Mouse (Mus musculus): ENCODE measurements at regions not wholly inside any gene's neighbourhood (a gene's known extent, or its start where the extent isn't known, plus 50 kb on each side); places are given as distances from the start of the nearest gene placed in this dataset.
A peak's percentile ranks its signal among the peaks of the same experiment; 100 is the strongest.

DNA sequence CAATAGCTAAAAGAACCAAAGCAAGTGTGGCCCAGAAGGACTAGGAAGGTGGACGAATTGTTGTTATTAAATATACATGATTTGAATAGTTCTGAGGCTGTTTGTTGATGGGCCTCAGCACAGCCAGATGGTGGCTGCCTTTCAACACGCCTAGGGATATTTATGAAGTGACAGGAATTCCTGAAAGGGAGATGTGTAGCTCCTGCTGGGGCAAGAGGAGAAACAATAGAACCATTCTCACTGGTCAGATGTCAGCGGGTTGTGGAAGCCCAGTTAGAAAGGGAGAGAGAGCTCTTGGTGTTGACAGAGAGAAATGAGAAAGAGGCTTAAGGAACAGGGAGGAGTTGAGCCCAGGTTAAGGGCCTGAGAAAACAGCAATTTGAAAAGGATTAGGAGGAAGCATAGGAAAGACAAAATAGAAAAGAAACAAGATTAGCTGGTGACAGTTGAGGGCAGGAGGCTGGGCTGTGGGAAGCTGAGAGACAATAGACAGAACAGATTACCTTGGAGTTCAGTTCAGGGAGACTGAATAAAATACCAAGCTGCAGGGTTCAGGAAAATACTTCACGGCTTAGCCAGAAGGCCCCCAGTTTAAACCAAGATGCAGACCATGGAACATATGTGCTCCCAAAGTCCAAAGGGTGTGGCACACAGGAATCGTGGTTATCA lies 174.7 kb upstream of the Ptbp2 start:
- peak; percentile 31 for DNase-seq (ENCODE audit: low read depth, low spot score)

DNA sequence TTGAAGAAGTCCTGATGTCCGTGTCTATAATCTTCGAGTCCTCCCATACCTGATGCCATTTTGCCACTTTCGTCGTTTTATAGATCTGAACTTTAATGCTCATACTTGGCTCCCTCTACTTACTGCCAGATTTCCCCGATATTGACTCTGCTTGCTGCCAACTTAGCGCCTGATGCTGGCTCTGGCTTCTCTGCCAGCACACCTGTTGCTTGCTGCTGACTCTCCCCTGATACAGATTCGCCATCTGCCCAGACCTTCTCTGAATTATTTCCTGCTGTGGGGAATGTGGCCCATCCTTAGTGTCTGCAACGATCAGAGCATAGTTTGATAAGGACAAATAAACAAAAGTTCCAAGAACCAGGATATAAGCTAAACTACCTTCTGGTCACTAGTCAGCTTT lies 173.3 kb upstream of the Ptbp2 start:
- DNase-seq (ENCODE audit: low read depth, low spot score), result no peak

DNA sequence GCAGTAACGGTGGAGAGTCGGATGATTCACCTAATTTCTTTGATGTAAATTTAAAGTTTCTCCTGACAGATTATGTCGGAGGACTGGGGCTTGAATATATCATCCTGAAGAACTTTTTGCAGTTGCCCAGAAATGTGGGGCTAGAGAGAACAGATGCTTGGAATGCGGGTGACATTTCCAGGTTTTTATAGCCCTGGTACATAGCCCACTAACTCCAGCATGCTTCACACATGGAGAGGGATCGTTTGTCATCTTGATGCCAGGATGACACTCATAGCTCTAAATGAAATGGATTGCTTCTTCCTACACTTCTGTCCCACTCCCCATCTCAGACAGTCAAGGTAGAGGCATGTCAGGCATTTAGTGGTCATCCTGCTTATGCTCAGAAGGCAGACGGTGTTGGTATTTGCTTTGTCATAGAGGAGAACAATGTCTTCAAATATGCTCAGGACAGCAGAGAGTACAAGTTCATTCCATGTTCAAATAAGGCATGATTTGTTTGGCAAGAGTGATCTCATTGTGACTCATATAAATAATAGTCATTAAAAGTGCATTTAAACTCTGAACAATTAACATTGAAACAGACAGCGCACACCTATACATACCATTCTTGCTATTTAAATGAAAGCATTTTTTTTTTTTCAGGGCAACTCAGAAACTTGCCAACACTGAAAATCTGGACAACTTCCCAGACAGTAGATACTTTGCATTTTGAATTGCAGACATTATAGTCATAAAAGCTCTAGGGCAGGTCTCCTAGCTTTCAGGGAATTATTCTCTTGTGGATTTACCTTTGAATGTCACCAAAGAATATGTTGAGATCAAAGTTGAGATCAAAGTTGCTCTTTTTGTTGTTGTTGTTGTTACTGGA lies 171.7 kb upstream of the Ptbp2 start:
- DNase-seq (ENCODE audit: low read depth, low spot score), result no peak

DNA sequence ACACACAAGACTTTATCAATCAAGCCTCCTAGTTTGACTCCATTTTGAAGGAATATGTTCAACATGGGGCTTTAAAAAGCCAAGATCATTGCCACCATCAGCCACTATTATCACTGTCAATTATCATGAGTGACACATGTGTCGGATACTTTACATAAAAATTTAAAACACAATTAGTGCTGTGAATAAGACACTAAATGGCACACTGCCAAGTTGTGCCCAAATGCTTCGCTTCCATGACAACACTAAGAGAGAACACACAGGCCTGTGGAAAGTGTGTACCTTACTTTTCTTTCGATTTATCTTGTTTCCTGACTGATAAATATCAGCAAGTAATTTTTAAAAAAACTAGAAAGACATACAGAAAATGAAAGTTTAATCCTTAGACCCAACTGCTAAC lies 166.5 kb upstream of the Ptbp2 start:
- DNase-seq (ENCODE audit: low read depth, low spot score), result no peak

DNA sequence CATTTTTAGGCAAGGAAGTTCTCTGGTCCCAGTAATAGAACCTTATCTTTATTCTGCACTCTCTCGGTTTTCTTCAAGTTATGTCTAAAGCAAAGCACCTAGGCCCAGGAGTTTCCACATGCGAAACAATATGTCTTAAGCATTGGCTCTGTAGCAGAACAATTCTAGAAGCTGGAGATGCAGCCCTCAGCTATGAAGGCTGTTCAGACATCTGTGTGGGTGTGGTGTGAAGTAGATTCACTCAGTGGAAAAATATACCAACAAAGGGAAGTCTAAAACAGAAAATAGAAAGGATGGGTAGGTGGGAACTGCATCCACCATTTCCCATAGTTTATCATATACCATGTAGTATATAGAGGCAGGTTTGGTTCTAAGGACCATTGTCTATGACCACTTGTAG lies 165.8 kb upstream of the Ptbp2 start:
- DNase-seq (ENCODE audit: low read depth, low spot score), result no peak

DNA sequence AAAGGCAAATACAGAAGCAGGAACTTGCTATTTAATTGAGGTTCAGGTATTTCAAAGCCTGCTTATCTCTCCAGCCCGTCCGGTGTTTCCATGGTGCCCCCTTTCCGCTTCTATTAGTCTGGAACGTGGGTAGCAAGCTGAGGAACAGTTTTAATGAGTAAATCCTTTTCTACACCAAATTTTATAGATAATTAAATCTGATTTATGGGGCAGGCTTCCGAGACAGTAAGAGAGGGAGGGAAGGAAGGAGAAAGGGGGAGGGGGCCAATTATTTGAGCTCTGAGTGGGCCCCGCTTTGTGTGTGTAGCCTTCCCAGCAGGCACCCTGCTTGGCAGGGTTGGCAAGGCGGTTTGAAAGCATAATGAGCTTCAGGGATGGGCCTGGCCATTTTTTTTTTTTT lies 165.4 kb upstream of the Ptbp2 start:
- peak; percentile 24 for DNase-seq (ENCODE audit: low read depth, low spot score)

DNA sequence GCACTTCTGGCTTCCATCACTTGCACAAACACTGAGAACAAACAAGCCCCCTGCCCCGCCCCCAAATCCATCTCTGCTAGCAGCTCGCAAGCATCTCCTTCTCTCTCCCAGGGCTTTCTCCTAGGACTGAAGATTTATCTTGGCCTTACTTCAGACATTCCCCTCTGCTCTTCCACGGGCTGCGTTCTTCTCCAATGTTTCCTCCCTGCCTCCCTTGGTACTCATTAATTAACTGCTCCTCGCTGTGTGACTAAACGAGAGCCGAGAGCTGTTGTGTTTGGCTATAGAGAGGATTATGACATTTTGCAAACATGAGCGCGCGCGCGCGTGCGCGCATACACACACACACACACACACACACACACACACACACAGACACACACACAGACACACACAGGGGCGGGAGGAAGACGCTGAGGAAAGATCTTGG lies 164.8 kb upstream of the Ptbp2 start:
- peak; percentile 19 for DNase-seq (ENCODE audit: low read depth, low spot score)

DNA sequence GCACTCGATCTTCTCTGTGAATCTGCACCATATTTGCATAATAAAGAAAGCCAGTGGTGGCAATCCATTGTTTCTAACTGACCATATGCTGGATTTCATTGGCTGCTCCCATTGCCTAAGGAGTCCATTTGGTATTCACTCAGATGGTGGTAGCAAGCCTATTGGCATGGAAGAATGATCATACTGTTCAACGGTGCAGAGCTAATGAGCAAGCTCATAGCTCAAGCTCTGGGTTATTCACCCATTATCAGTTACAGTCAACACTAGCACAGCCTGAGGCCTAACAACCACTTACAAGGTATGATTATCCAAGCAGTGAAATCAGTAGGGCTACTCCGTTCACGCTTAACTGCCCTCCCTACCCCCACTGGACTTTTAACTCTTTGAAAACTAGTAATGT lies 162.9 kb upstream of the Ptbp2 start:
- DNase-seq (ENCODE audit: low read depth, low spot score), result no peak

DNA sequence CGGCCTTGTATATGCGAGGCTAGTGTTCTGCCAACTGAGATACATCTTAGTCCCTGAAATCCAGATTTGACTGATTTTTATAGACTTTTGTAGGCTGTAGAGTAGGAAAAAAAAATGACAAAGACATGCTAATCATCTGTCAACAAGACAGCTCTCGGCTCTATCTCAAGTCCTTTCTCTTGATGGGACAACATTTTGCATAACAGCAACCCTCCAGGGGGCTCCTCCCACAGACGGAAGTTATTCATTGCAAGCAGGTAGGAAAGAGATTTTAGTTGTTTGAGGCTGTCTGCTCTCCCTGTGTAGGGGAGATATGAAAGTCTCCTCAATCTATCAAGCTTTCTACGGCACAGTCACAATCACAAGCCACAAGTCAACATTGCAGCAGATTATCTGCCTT lies 159.8 kb upstream of the Ptbp2 start:
- DNase-seq (ENCODE audit: low read depth, low spot score), result no peak

DNA sequence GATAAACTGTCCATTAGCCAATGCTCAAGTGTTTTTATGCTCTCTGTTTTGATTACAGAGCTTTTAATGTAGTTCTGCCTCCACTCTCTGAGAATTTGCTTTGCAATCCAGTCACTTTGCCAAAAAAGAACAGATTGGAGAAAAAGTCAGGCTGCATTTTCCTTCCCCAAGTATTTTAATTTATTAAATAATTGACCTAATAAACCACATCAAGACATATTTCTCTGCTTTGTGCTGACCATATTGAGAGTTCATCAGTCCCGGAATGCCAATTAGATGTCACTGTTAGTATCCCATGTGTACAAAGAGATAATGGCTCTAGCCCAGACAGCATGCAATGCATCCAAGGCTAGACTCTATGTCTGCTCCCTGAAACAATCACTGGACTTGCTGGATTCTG lies 154.8 kb upstream of the Ptbp2 start:
- DNase-seq (ENCODE audit: low read depth, low spot score), result no peak

DNA sequence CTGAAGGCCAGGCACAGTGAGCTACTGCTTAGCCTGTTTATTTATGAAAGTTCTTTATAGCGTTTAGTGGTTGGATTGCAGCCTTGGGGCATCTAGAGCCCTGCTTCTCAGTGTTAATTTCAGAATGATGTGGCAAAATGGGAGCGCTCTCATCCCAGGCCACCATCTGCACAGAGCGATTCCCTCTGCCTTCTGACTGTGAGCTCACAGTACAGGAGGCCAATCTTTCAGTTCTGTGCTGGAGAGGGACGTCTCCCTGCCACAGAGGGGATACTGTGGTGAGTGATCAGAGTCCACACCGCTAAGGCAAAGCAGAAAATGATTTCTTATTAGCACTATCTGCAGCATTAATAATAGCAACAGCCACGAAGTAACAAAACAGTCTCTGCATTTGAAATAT lies 154.2 kb upstream of the Ptbp2 start:
- no peak for DNase-seq (ENCODE audit: low read depth, low spot score)

DNA sequence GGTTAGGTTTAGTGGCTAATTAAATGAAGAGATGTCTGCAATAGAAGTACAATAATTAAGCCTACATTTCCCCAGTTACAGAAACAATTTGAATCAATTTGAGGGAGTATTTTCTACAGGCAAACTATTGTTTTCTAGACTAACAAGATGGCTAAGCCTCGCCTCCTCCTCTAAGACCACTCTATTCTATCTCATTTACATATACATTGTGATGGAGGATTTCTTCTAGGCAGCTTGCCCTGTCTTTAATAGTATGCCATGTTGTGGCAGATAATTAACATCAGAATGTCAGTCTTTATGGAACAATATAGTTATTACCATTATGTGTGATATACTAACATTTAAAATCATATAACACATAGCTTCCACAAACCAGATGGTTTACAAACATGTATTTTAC lies 152.3 kb upstream of the Ptbp2 start:
- no peak for DNase-seq (ENCODE audit: low read depth, low spot score)

DNA sequence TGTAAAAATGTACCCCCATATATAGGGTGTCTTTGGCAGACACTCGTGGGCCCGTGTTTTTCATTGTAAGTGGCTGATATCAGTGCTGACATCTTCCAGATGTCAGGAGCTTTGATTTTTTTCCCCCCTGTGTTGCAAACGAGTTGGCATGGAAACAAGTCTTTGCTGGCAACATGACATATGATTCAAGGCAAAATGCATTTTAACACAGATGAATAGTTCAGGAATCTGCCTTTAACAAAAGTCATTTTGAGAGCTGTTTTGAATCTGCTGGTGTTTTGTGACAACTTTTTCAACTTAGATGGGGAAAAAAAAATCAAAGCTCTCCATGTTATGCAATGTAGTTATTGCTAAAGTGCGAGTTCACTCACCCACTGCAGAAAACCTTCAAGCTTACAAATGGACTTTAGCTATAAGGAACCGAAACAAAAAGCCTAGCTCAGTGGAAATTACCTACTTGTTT lies 148.8 kb upstream of the Ptbp2 start:
- peak; percentile 16 for DNase-seq (ENCODE audit: low read depth, low spot score)

DNA sequence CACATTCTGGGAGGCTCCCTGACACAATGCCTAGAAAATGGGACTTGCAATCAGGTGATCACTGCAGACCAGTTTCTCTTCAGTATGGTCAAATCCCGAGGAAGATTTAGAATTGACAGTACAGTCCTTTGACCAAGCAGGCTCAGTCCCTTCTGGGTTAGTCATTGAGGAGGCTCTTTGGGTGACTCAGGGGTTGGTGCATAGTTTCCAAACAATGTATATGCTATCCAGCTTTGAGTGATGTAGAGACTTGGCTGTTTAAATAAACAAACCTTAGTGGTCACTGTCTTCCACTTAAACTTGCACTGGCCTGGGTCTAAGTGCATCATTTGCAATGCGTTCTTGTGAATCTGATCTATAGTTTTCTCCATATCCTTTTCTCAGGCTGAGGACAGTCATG lies 144.0 kb upstream of the Ptbp2 start:
- DNase-seq (ENCODE audit: low read depth, low spot score), result no peak

DNA sequence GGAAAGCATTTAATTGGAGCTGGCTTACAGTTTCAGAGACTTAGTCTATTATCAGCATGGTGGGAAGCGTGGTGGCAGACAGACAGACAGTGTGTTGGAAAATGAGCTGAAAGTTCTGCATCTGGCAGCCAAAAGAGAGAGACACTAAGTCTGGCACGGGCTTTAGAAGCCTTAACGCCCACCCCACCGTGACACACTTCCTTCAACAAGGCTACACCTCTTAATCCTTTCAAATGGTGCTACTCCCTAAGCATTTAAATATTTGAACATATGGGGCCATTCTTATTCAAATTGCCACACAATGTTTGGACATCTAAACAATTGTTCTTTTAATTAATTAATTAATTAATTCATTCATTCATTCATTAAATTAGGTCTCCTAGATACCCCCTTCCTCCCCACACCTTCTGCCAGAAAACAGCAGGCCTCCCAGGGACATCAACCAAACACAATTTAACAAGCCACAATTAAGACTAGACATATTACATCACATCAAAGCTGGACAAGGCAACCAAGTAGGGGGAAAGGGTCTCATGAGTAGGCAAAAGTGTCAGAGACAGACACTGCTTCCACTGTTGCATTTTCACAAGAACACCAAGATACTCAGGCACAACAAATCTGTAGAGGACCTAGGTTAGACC lies 135.4 kb upstream of the Ptbp2 start:
- DNase-seq (ENCODE audit: low read depth, low spot score), result no peak

DNA sequence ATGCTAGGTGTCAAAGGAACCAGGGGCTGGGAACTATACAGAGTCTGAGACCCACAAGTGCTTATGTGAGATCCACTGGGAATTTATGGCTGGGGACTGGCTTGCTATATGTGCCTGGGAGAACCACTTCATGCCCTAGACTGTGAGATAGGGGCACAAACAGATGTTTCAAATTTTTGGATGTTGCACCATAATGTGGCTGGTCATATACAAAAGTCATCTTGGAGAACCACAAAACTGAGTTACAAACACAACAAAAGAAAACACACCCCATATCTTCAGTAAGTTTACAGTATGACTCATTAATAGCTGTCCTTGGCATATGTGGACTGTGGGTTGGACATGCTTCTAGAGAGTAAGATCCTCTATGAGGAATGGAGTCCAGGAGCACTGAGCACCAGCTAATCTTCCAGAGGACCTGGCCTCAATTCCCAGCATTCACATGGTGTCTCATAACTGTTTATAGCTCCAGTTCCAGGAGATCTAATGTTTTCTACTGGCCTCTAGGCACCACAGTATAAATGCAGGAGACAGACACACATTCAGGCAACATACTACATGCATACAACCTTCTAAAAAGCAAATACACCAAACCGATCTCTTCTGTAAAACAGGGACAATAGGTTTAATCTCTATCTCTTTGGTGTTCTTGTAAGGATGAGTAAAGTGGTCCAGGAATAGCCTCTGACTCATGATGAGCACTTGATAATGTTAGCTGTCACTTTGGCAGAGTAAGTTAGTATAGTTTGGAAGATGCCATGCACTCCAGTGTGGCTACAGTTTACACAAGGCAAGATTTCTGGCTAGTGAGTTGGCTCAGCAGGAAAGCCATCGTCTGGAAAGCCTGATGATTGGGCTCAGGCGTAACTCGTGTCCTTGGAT lies 132.0 kb upstream of the Ptbp2 start:
- no peak for DNase-seq (ENCODE audit: low read depth, low spot score)

DNA sequence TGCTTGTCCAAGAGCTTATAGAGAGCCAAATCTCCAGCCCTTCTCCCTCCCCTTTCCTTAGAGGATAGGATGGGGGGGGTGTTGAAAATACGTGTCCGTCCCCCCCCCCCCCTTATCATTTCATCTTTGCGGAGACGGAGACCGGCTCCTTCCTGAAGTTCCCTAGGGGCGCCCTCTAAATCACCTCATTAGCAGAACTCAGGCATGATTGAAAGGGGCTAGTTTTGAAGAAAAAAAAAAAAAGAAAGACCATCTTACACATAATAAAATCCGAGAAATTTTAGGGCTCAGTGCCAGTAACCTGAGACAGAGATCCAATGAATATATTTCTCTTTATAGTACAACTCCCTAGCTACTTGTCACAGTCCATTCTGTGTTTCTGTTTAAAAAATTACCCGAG lies 127.3 kb upstream of the Ptbp2 start:
- no peak for DNase-seq (ENCODE audit: low read depth, low spot score)

DNA sequence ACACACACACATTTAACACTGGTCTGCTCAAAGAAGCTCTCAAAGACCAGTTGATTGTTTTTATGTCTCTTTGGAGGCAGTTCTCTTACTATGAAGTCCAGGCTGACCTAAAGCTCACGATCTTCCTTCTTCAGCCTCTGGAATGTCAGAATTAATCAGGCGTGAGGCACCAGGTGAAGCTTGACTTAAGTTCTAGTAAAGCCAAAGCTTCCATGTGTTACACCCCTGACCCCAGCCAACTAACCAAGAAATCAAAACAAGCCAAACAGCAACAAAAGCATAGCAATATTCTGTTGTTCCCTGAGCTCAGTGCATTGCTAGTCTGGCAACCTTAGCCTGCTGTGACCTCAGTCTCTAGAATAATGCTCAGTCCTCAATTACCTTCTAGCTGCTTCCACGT lies 120.0 kb upstream of the Ptbp2 start:
- no peak for DNase-seq (ENCODE audit: low read depth, low spot score)

DNA sequence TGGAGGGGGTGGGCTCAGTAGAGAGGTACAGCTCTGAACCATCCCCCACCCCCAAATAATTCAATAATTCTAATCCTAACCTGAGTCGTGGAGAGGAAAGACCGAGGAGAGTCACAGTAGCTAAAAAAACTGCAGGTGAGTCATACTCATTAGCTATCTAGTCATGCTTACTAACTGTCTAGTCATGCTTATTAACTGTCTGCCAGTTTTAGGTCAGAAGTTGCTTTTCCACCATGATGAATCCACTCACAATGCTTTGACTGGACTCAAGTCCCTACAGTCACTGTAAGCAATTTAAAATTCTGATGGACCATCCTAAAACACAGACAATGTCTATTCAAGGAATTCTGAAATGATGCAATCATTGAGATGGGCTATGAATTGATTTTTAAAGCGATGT lies 110.9 kb upstream of the Ptbp2 start:
- no peak for DNase-seq (ENCODE audit: low read depth, low spot score)

DNA sequence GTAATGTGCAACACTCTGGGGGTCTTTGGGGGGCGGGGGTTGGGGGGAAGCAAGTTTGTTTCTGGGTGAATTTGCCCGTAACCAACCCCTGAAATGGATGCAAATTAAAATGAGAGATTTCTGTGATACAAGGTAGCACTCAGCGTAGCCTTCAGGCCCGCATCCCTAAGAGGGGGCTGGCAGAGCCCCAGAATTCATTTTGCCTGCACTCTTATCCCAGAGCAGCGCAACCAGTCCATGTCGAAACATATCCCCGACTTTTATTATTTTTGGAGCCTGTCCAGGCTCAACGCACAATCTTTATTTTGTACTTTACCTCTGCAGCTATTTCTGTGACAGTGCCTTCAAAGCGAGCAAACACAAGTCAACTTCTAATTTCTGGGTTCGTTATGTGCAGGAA lies 109.8 kb upstream of the Ptbp2 start:
- DNase-seq (ENCODE audit: low read depth, low spot score), result no peak

DNA sequence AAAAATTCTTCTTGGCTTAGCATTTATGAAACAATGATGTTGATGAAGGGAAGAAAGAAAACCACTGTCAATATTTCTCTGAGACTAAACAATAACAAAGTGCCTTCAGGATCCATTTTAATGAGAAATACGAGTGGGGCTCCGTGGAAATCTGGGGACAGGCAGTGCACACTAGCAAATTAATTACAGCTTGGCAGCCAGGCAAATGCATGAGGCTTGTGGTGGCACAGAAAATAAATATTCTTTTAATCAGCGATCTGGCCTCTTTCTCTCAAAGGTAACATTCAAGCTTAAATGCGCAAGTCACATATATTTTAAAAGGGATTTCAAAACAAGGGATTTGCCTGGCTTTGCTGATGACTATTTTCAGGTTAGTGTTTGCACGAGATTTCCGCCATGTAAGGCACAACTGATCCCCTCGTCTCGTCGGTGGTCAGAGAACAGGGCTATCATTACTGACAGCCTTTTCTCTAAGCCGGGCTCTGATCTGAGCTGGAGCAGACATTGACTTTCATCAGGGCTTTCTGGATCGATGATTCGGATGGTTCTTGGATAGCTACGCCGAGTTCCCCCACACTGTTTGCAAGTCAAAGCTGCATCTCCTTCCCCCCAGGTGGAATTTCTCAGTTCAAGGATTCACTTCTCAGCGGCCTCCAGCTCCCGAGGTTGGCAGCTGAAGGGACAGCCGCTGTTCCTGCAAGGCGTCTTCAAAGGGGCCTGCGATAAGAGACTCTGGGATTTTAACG lies 109.1 kb upstream of the Ptbp2 start:
- no peak for DNase-seq (ENCODE audit: low read depth, low spot score)

Measured in embryo, embryonic 11.5 days (tissue).